Mouse (Mus musculus): ENCODE results near the gene Wdr70. TPM values are rescaled to one million over a fixed set of nuclear protein-coding genes. Genes with fewer than 3 reads are reported as not detected.
"Not testable (repeated sequence)": the region's sequence is repeated elsewhere in the genome, so short reads cannot be mapped to it uniquely, and the experiment has no call there.

The Wdr70 gene
- polyA plus RNA-seq, 1 experiment from 2014 or later, result 37.0 TPM

DNA sequence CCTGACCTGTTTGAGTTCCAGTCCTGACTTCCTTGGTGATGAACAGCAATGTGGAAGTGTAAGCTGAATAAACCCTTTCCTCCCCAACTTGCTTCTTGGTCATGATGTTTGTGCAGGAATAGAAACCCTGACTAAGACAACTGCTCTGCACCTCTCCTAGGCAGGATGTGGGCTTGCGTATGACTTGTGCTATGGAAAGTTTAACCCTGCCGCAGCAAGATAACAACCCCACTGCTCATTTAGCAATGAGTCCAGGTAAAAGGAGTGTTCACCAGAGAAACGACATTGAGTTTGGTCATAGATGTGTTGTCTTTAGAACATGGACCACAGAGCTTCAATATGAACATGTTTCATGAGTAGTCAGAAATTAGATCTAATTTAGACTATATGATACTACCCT, 25.9 kb downstream of the Wdr70 start:
- H3K4me1 ChIP-seq (ENCODE audit: control insufficient read depth in 2 of 2, insufficient read depth in 2 of 2, low read length in 2 of 2); H3K4me3 ChIP-seq (ENCODE audit: control insufficient read depth in 1 of 2, insufficient read depth in 1 of 2, low read depth in 1 of 2, low read length in 2 of 2); H3K9ac ChIP-seq (ENCODE audit: low read length); ATAC-seq (ENCODE audit: insufficient number of reproducible peaks, insufficient read depth, low FRiP score, low read depth); H3K9me3 ChIP-seq (ENCODE audit: control insufficient read depth, low read length); H3K4me2 ChIP-seq (ENCODE audit: low read length); H3K27ac ChIP-seq (replicated peaks in 1 of 2; ENCODE audit: control insufficient read depth in 1 of 2, insufficient read depth in 1 of 2, low read depth in 2 of 2, low read length in 2 of 2); H3K27me3 ChIP-seq (ENCODE audit: control insufficient read depth, insufficient read depth, low read length): not testable (repeated sequence)
- WGBS, result 84% methylated on average over 3 of the region's 3 CpGs
- H3K36me3 ChIP-seq (ENCODE audit: control insufficient read depth, insufficient read depth, low read length), result peaks cover 25% of the 10 kb centered on the region

GRCm38 (mm10) chr15:8065221-8065620, 33.8 kb downstream of the Wdr70 start:
- Histone ChIP-seq H3K36me3 (ENCODE audit: control insufficient read depth, insufficient read depth, low read length) (0 out of 2 replicates have a peak, but pooled peaks cover 8% of the 10 kb centered on the region), H3K9ac (ENCODE audit: low read length) (no peak overlapping the region), H3K4me3 (ENCODE audit: control insufficient read depth in 1 of 2, insufficient read depth in 1 of 2, low read depth in 1 of 2, low read length in 2 of 2) (no peak overlapping the region), H3K4me1 (ENCODE audit: control insufficient read depth in 2 of 2, insufficient read depth in 2 of 2, low read length in 2 of 2) (no peaks in the 10 kb centered on the region), H3K9me3 (ENCODE audit: control insufficient read depth, low read length) (no peaks in the 10 kb centered on the region), H3K27me3 (ENCODE audit: control insufficient read depth, insufficient read depth, low read length) (no peaks in the 10 kb centered on the region), H3K4me2 (ENCODE audit: low read length) (no peak overlapping the region), H3K27ac (replicated peaks in 1 of 2; ENCODE audit: control insufficient read depth in 1 of 2, insufficient read depth in 1 of 2, low read depth in 2 of 2, low read length in 2 of 2) (no peak overlapping the region)
- no peak for ATAC-seq (ENCODE audit: insufficient number of reproducible peaks, insufficient read depth, low FRiP score, low read depth)
- 57% methylated on average over 6 of the region's 6 CpGs for WGBS

GRCm38 (mm10) chr15:8051177-8051576, 47.8 kb downstream of the Wdr70 start:
- H3K9me3 ChIP-seq (ENCODE audit: control insufficient read depth, low read length), result no peaks in the 10 kb centered on the region
- no peak for ATAC-seq (ENCODE audit: insufficient number of reproducible peaks, insufficient read depth, low FRiP score, low read depth)
- H3K4me3 ChIP-seq (ENCODE audit: control insufficient read depth in 1 of 2, insufficient read depth in 1 of 2, low read depth in 1 of 2, low read length in 2 of 2), result no peak overlapping the region
- H3K36me3 ChIP-seq (ENCODE audit: control insufficient read depth, insufficient read depth, low read length), result peaks cover 7% of the 10 kb centered on the region; the same call in 1 of the 2 replicates
- H3K4me1 ChIP-seq (ENCODE audit: control insufficient read depth in 2 of 2, insufficient read depth in 2 of 2, low read length in 2 of 2), result no peaks in the 10 kb centered on the region
- no peak overlapping the region for H3K9ac ChIP-seq (ENCODE audit: low read length)
- WGBS, result 84% methylated on average over 3 of the region's 3 CpGs
- H3K27me3 ChIP-seq (ENCODE audit: control insufficient read depth, insufficient read depth, low read length), result no peaks in the 10 kb centered on the region
- H3K4me2 ChIP-seq (ENCODE audit: low read length), result no peak overlapping the region
- no peak overlapping the region for H3K27ac ChIP-seq (replicated peaks in 1 of 2; ENCODE audit: control insufficient read depth in 1 of 2, insufficient read depth in 1 of 2, low read depth in 2 of 2, low read length in 2 of 2)

GRCm38 (mm10) chr15:8039834-8040233, 59.2 kb downstream of the Wdr70 start:
- Histone ChIP-seq H3K4me1 (ENCODE audit: control insufficient read depth in 2 of 2, insufficient read depth in 2 of 2, low read length in 2 of 2) (no peaks in the 10 kb centered on the region), H3K9ac (ENCODE audit: low read length) (no peak overlapping the region), H3K36me3 (ENCODE audit: control insufficient read depth, insufficient read depth, low read length) (peaks cover 3% of the 10 kb centered on the region; the same call in 1 of the 2 replicates), H3K4me2 (ENCODE audit: low read length) (no peak overlapping the region), H3K27me3 (ENCODE audit: control insufficient read depth, insufficient read depth, low read length) (no peaks in the 10 kb centered on the region), H3K27ac (replicated peaks in 1 of 2; ENCODE audit: control insufficient read depth in 1 of 2, insufficient read depth in 1 of 2, low read depth in 2 of 2, low read length in 2 of 2) (no peak overlapping the region), H3K9me3 (ENCODE audit: control insufficient read depth, low read length) (no peaks in the 10 kb centered on the region), H3K4me3 (ENCODE audit: control insufficient read depth in 1 of 2, insufficient read depth in 1 of 2, low read depth in 1 of 2, low read length in 2 of 2) (no peak overlapping the region)
- 65% methylated on average over 4 of the region's 4 CpGs for WGBS
- ATAC-seq (ENCODE audit: insufficient number of reproducible peaks, insufficient read depth, low FRiP score, low read depth), result no peak

DNA sequence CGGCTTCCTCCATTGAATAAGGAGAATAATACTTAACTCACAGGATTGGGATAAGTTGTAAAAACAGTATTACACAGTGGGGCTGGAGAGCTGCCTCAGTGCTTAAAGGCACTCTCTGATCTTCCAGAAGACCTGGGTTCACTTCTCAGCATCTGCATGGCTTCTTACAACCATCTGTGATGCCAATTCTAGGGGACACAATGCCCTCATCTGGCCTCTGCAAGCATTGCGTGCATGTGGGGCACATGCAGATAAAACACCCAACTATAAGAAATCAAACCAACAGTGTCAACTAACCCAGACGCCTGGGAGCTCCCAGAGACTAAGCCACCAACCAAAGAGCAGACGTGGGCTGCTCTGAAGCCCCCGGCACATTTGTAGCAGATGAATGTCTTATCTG, 60.6 kb downstream of the Wdr70 start:
- WGBS, result 83% methylated on average over 5 of the region's 5 CpGs
- peaks cover 3% of the 10 kb centered on the region; the same call in 1 of the 2 replicates for H3K36me3 ChIP-seq (ENCODE audit: control insufficient read depth, insufficient read depth, low read length)
- ATAC-seq (ENCODE audit: insufficient number of reproducible peaks, insufficient read depth, low FRiP score, low read depth), result no peak

GRCm38 (mm10) chr15:8037825-8038224, 61.2 kb downstream of the Wdr70 start:
- Histone ChIP-seq H3K27ac (replicated peaks in 1 of 2; ENCODE audit: control insufficient read depth in 1 of 2, insufficient read depth in 1 of 2, low read depth in 2 of 2, low read length in 2 of 2) (no peak overlapping the region), H3K4me2 (ENCODE audit: low read length) (no peak overlapping the region), H3K4me1 (ENCODE audit: control insufficient read depth in 2 of 2, insufficient read depth in 2 of 2, low read length in 2 of 2) (no peaks in the 10 kb centered on the region), H3K4me3 (ENCODE audit: control insufficient read depth in 1 of 2, insufficient read depth in 1 of 2, low read depth in 1 of 2, low read length in 2 of 2) (no peak overlapping the region), H3K27me3 (ENCODE audit: control insufficient read depth, insufficient read depth, low read length) (no peaks in the 10 kb centered on the region), H3K9me3 (ENCODE audit: control insufficient read depth, low read length) (no peaks in the 10 kb centered on the region), H3K9ac (ENCODE audit: low read length) (no peak overlapping the region), H3K36me3 (ENCODE audit: control insufficient read depth, insufficient read depth, low read length) (peaks cover 8% of the 10 kb centered on the region)
- no peak for ATAC-seq (ENCODE audit: insufficient number of reproducible peaks, insufficient read depth, low FRiP score, low read depth)
- 75% methylated on average over 3 of the region's 3 CpGs for whole genome bisulfite sequencing

More for the DNA sequence above, 60.6 kb downstream of the Wdr70 start:
- H3K9me3 ChIP-seq (ENCODE audit: control insufficient read depth, low read length), result no peaks in the 10 kb centered on the region
- no peak overlapping the region for H3K4me2 ChIP-seq (ENCODE audit: low read length)
- H3K27ac ChIP-seq (replicated peaks in 1 of 2; ENCODE audit: control insufficient read depth in 1 of 2, insufficient read depth in 1 of 2, low read depth in 2 of 2, low read length in 2 of 2), result no peak overlapping the region
- H3K27me3 ChIP-seq (ENCODE audit: control insufficient read depth, insufficient read depth, low read length), result no peaks in the 10 kb centered on the region
- H3K4me3 ChIP-seq (ENCODE audit: control insufficient read depth in 1 of 2, insufficient read depth in 1 of 2, low read depth in 1 of 2, low read length in 2 of 2), result no peak overlapping the region
- H3K4me1 ChIP-seq (ENCODE audit: control insufficient read depth in 2 of 2, insufficient read depth in 2 of 2, low read length in 2 of 2), result no peaks in the 10 kb centered on the region
- H3K9ac ChIP-seq (ENCODE audit: low read length), result no peak overlapping the region

- no peak overlapping the region for H3K4me2 ChIP-seq (ENCODE audit: low read length)
- WGBS, result 81% methylated on average over 7 of the region's 7 CpGs
- no peak for ATAC-seq (ENCODE audit: insufficient number of reproducible peaks, insufficient read depth, low FRiP score, low read depth)
- no peak overlapping the region for H3K4me3 ChIP-seq (ENCODE audit: control insufficient read depth in 1 of 2, insufficient read depth in 1 of 2, low read depth in 1 of 2, low read length in 2 of 2)
- H3K27me3 ChIP-seq (ENCODE audit: control insufficient read depth, insufficient read depth, low read length), result no peaks in the 10 kb centered on the region
- peaks cover 8% of the 10 kb centered on the region for H3K36me3 ChIP-seq (ENCODE audit: control insufficient read depth, insufficient read depth, low read length)
- H3K9me3 ChIP-seq (ENCODE audit: control insufficient read depth, low read length), result no peaks in the 10 kb centered on the region
- no peaks in the 10 kb centered on the region for H3K4me1 ChIP-seq (ENCODE audit: control insufficient read depth in 2 of 2, insufficient read depth in 2 of 2, low read length in 2 of 2)
- H3K27ac ChIP-seq (replicated peaks in 1 of 2; ENCODE audit: control insufficient read depth in 1 of 2, insufficient read depth in 1 of 2, low read depth in 2 of 2, low read length in 2 of 2), result no peak overlapping the region
- H3K9ac ChIP-seq (ENCODE audit: low read length), result no peak overlapping the region
Measured at GRCm38 (mm10) chr15:8031211-8031610, 67.8 kb downstream of the Wdr70 start.

- WGBS, result 92% methylated on average over 3 of the region's 3 CpGs
Measured at GRCm38 (mm10) chr15:8030643-8031042, 68.4 kb downstream of the Wdr70 start.

More at GRCm38 (mm10) chr15:8030643-8031042, 68.4 kb downstream of the Wdr70 start:
- H3K4me3 ChIP-seq (ENCODE audit: control insufficient read depth in 1 of 2, insufficient read depth in 1 of 2, low read depth in 1 of 2, low read length in 2 of 2), result no peak overlapping the region
- no peaks in the 10 kb centered on the region for H3K27me3 ChIP-seq (ENCODE audit: control insufficient read depth, insufficient read depth, low read length)
- H3K4me2 ChIP-seq (ENCODE audit: low read length), result no peak overlapping the region
- no peak overlapping the region for H3K9ac ChIP-seq (ENCODE audit: low read length)
- no peaks in the 10 kb centered on the region for H3K9me3 ChIP-seq (ENCODE audit: control insufficient read depth, low read length)
- peaks cover 8% of the 10 kb centered on the region for H3K36me3 ChIP-seq (ENCODE audit: control insufficient read depth, insufficient read depth, low read length)
- H3K4me1 ChIP-seq (ENCODE audit: control insufficient read depth in 2 of 2, insufficient read depth in 2 of 2, low read length in 2 of 2), result no peaks in the 10 kb centered on the region
- H3K27ac ChIP-seq (replicated peaks in 1 of 2; ENCODE audit: control insufficient read depth in 1 of 2, insufficient read depth in 1 of 2, low read depth in 2 of 2, low read length in 2 of 2), result no peak overlapping the region
- ATAC-seq (ENCODE audit: insufficient number of reproducible peaks, insufficient read depth, low FRiP score, low read depth), result no peak

Data from heart, embryonic 14.5 days (tissue).